Mouse (Mus musculus) intestine, embryonic 16.5 days (tissue): ENCODE measurements around the gene Ccer2. TPM values are rescaled to one million over a fixed set of nuclear protein-coding genes. Genes with fewer than 3 reads are reported as not detected.

Experiments
- ATAC-seq: fragments of 200-750 bp; cut with Nextera tagmentation; 2 replicates; pipeline ENCODE4 v1.8.0; 2017; ENCODE audit warnings: moderate TSS enrichment, moderate library complexity
- H3K27ac ChIP-seq: fragments of 300-500 bp; sonication (generic); 2 replicates; pipeline ENCODE4 v1.5.1; 2014; ENCODE audit warnings: mild to moderate bottlenecking, low read length
- H3K27me3 ChIP-seq: fragments of 300-500 bp; sonication (generic); replicated peaks from 2 replicates; pipeline ENCODE4 v1.6.1; 2014; ENCODE audit warnings: low read length, control low read depth, mixed read lengths; ENCODE audit not compliant: control insufficient read depth, insufficient read depth
- H3K36me3 ChIP-seq: fragments of 300-500 bp; sonication (generic); 2 replicates; pipeline ENCODE4 v1.6.1; 2014; ENCODE audit warnings: low read length, control low read depth; ENCODE audit not compliant: control insufficient read depth, insufficient read depth
- H3K4me1 ChIP-seq: fragments of 300-500 bp; sonication (generic); 2 replicates; pipeline ENCODE4 v1.6.1; 2014; ENCODE audit warnings: low read length, control low read depth, mixed read lengths; ENCODE audit not compliant: control insufficient read depth, insufficient read depth
- H3K4me2 ChIP-seq: fragments of 300-500 bp; sonication (generic); 2 replicates; pipeline ENCODE4 v1.6.1; 2014; ENCODE audit warnings: low read depth, low read length, control low read depth
- H3K4me3 ChIP-seq: fragments of 300-500 bp; sonication (generic); 2 replicates; pipeline ENCODE4 v1.5.1; 2014; ENCODE audit warnings: mild to moderate bottlenecking, low read length
- H3K9ac ChIP-seq: fragments of 300-500 bp; sonication (generic); 2 replicates; pipeline ENCODE4 v1.6.1; 2014; ENCODE audit warnings: low read depth, low read length
- H3K9me3 ChIP-seq: fragments of 300-500 bp; sonication (generic); 2 replicates; pipeline ENCODE4 v1.6.1; 2016; ENCODE audit warnings: low read length, control low read depth; ENCODE audit not compliant: control insufficient read depth
- WGBS: fragments of 180-500 bp; shearing (Covaris S2); extraction: QIAGEN DNeasy Blood & Tissue Kit; methylation state at CpG from one replicate; pipeline ENCODE4 v1.1.7; 2014; 5-methylcytosine and 5-hydroxymethylcytosine counted together
- polyA plus RNA-seq: library from polyadenylated mRNA; unstranded; fragments of >200 nt; fragmentation: Nextera tagmentation; extraction: Ambion mirVana; gene quantifications from 2 replicates; pipeline ENCODE4 v1.2.1, GENCODE M21; 2015

Gene Ccer2
- polyA plus RNA-seq, 1 experiment from 2014 or later, result not detected

GRCm38 (mm10) chr7:28792391-28793185, 36.6 kb downstream of the Ccer2 start:
- Histone ChIP-seq H3K4me3 (no peak overlapping the region), H3K9me3 (no peaks in the 10 kb centered on the region), H3K36me3 (no peaks in the 10 kb centered on the region), H3K4me2 (no peak overlapping the region), H3K27me3 (no peaks in the 10 kb centered on the region), H3K27ac (no peak overlapping the region), H3K4me1 (peaks cover 29% of the 10 kb centered on the region), H3K9ac (no peak overlapping the region)
- ATAC-seq, result no peak
- 72% methylated on average over 12 of the region's 14 CpGs for WGBS

GRCm38 (mm10) chr7:28793834-28794233, 37.9 kb downstream of the Ccer2 start:
- H3K27ac ChIP-seq, result no peak overlapping the region

GRCm38 (mm10) chr7:28794496-28794895, 38.5 kb downstream of the Ccer2 start:
- Histone ChIP-seq H3K9me3 (no peaks in the 10 kb centered on the region), H3K9ac (no peak overlapping the region), H3K4me3 (no peak overlapping the region), H3K27me3 (no peaks in the 10 kb centered on the region), H3K4me1 (peaks cover 25% of the 10 kb centered on the region; the same call in 1 of the 2 replicates), H3K4me2 (no peak overlapping the region), H3K36me3 (no peaks in the 10 kb centered on the region), H3K27ac (no peak overlapping the region)
- WGBS, result 79% methylated on average over 3 of the region's 3 CpGs
- ATAC-seq, result no peak

More at GRCm38 (mm10) chr7:28793834-28794233, 37.9 kb downstream of the Ccer2 start:
- ATAC-seq, result no peak
- H3K9me3 ChIP-seq, result no peaks in the 10 kb centered on the region
- H3K4me2 ChIP-seq, result no peak overlapping the region
- no peaks in the 10 kb centered on the region for H3K36me3 ChIP-seq
- no peaks in the 10 kb centered on the region for H3K27me3 ChIP-seq
- H3K9ac ChIP-seq, result no peak overlapping the region
- H3K4me3 ChIP-seq, result no peak overlapping the region
- H3K4me1 ChIP-seq, result peaks cover 26% of the 10 kb centered on the region
- 30% methylated on average over 2 of the region's 2 CpGs for WGBS

- no peak overlapping the region; the same call in 1 of the 2 replicates for H3K9ac ChIP-seq
- WGBS, result 66% methylated on average over 15 of the region's 15 CpGs
- peak overlapping the region; percentile 45 for H3K27ac ChIP-seq
Observed at GRCm38 (mm10) chr7:28795832-28796231, 39.9 kb downstream of the Ccer2 start.

GRCm38 (mm10) chr7:28796562-28796975, 40.6 kb downstream of the Ccer2 start:
- H3K9ac ChIP-seq, result peak overlapping the region; percentile 67
- H3K27me3 ChIP-seq, result no peaks in the 10 kb centered on the region
- no peaks in the 10 kb centered on the region for H3K36me3 ChIP-seq
- H3K4me3 ChIP-seq, result peak overlapping the region; percentile 7
- peak overlapping the region; percentile 45; the same call in 1 of the 2 replicates for H3K27ac ChIP-seq
- peaks cover 24% of the 10 kb centered on the region for H3K4me1 ChIP-seq
- ATAC-seq, result peak; percentile 74
- 14% methylated on average over 32 of the region's 32 CpGs for WGBS
- H3K4me2 ChIP-seq, result peak overlapping the region; percentile 45
- H3K9me3 ChIP-seq, result no peaks in the 10 kb centered on the region

More at GRCm38 (mm10) chr7:28795832-28796231, 39.9 kb downstream of the Ccer2 start:
- Histone ChIP-seq H3K36me3 (no peaks in the 10 kb centered on the region), H3K4me2 (0 out of 2 replicates have a peak overlapping the region, but pooled peaks have one; percentile 4), H3K4me3 (no peak overlapping the region), H3K27me3 (no peaks in the 10 kb centered on the region), H3K9me3 (no peaks in the 10 kb centered on the region), H3K4me1 (peaks cover 18% of the 10 kb centered on the region; the same call in 1 of the 2 replicates)
- no peak for ATAC-seq

GRCm38 (mm10) chr7:28799994-28800393, 44.0 kb downstream of the Ccer2 start:
- 93% methylated on average over 9 of the region's 9 CpGs for WGBS
- Histone ChIP-seq H3K4me3 (no peak overlapping the region), H3K27ac (no peak overlapping the region), H3K27me3 (no peaks in the 10 kb centered on the region), H3K4me2 (no peak overlapping the region), H3K9me3 (no peaks in the 10 kb centered on the region), H3K9ac (no peak overlapping the region), H3K36me3 (no peaks in the 10 kb centered on the region), H3K4me1 (peaks cover 40% of the 10 kb centered on the region)
- ATAC-seq, result no peak

- peaks cover 39% of the 10 kb centered on the region for H3K4me1 ChIP-seq
- whole genome bisulfite sequencing, result 40% methylated on average over 3 of the region's 3 CpGs
- no peaks in the 10 kb centered on the region for H3K9me3 ChIP-seq
- H3K4me3 ChIP-seq, result no peak overlapping the region
- ATAC-seq, result no peak
- no peaks in the 10 kb centered on the region for H3K36me3 ChIP-seq
- no peak overlapping the region for H3K4me2 ChIP-seq
- no peaks in the 10 kb centered on the region for H3K27me3 ChIP-seq
- peak overlapping the region; percentile 100 for H3K27ac ChIP-seq
- no peak overlapping the region for H3K9ac ChIP-seq
Observed at GRCm38 (mm10) chr7:28801451-28801850, 45.5 kb downstream of the Ccer2 start.

- WGBS, result 14% methylated on average over 10 of the region's 10 CpGs
Observed at GRCm38 (mm10) chr7:28801901-28802670, 46.1 kb downstream of the Ccer2 start.

More at GRCm38 (mm10) chr7:28801901-28802670, 46.1 kb downstream of the Ccer2 start:
- H3K27ac ChIP-seq, result peak overlapping the region; percentile 100
- peak overlapping the region; percentile 60 for H3K9ac ChIP-seq
- no peaks in the 10 kb centered on the region for H3K27me3 ChIP-seq
- ATAC-seq, result peak; percentile 77
- H3K36me3 ChIP-seq, result no peaks in the 10 kb centered on the region
- H3K4me2 ChIP-seq, result peak overlapping the region; percentile 55
- peaks cover 33% of the 10 kb centered on the region for H3K4me1 ChIP-seq
- H3K4me3 ChIP-seq, result peak overlapping the region; percentile 16; the same call in 1 of the 2 replicates
- no peaks in the 10 kb centered on the region for H3K9me3 ChIP-seq
